In the genomic region with DNA sequence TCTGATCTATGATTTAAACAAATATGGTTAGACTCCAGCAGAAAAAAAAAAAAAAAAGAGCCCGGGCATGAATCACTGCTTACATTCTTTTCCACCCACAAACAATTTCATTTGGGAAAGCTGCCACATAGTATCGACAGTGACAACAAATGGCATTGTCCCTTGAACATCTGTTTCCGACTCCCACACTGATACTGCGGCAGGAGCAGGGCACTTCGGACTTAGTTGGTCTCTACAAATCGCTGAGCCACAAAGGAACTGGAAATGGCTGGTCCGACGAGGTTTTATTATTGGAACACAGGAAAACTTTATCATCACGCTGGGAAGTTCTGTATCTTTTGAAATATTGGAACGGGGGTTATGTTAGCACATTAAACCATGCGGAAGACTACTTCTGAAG, we compare ENCODE assay signal across 8 mouse cellular contexts. TPM values are rescaled to one million over a fixed set of nuclear protein-coding genes. Genes with fewer than 3 reads are reported as not detected.
DNase-seq lines count a peak whose midpoint lies in the region; ATAC-seq lines count a peak whose summit lies in the region.

No protein-coding gene starts in this region.

- H3K27ac ChIP-seq in liver, embryonic 11.5 days (ENCODE audit: low read depth, low read length), result no peak overlapping the region

- WGBS in liver, embryonic 11.5 days, result 46% methylated on average over 11 of the region's 11 CpGs

- H3K4me1 ChIP-seq in liver, embryonic 11.5 days (replicated peaks; ENCODE audit: control insufficient read depth, insufficient read depth, low read length), result no peaks in the 10 kb centered on the region

- no peaks in the 10 kb centered on the region for H3K36me3 ChIP-seq in liver, embryonic 11.5 days (ENCODE audit: control insufficient read depth, insufficient read depth, low read length)

- H3K4me3 ChIP-seq in liver, embryonic 11.5 days (ENCODE audit: low read depth, low read length), result no peak overlapping the region

- H3K9me3 ChIP-seq in liver, embryonic 11.5 days (ENCODE audit: control insufficient read depth, low read length), result no peaks in the 10 kb centered on the region

- H3K9ac ChIP-seq in liver, embryonic 11.5 days (ENCODE audit: low read depth, low read length), result no peak overlapping the region

- ATAC-seq in liver, embryonic 11.5 days (replicated peaks; ENCODE audit: low FRiP score), result peak; percentile 56; the same call in 1 of the 2 replicates
- no peak for ATAC-seq in monocyte, adult 5-6 weeks (replicated peaks; ENCODE audit: insufficient number of reproducible peaks, low FRiP score, low TSS enrichment, poor library complexity, severe bottlenecking)
- no peak for ATAC-seq in erythroid progenitor cell, adult 5-6 weeks (replicated peaks; ENCODE audit: low FRiP score, poor library complexity, severe bottlenecking)

- DNase-seq in liver, embryonic 11.5 days (ENCODE audit: low spot score), result no peak
- DNase-seq in liver, result no peak
- peak; percentile 28 for DNase-seq in fibroblast of lung, adult 2 months (ENCODE audit: low read depth)
- DNase-seq in kidney, postnatal 14 days, result peak; percentile 53
- peak; percentile 48 for DNase-seq in lung, postnatal 36 days
- no peak for DNase-seq in thymus, adult 18-20 months

- H3K4me2 ChIP-seq in liver, embryonic 11.5 days, result no peak overlapping the region

- H3K27me3 ChIP-seq in liver, embryonic 11.5 days (replicated peaks; ENCODE audit: control insufficient read depth, insufficient read depth, low read length), result no peaks in the 10 kb centered on the region

RNA-seq across cellular contexts. Expression of a gene that starts 44.8 kb away (rescaled TPM):
- polyA plus RNA-seq in liver, embryonic 11.5 days (2014; fragmentation: Nextera tagmentation; extraction: Ambion mirVana), result 4.9 and 5.3 TPM in 2 replicates
- not detected in 3 replicates for total RNA-seq in monocyte, adult 5-6 weeks (2017)
- not detected in 2 replicates for total RNA-seq in erythroid progenitor cell, adult 5-6 weeks (2015; ENCODE audit: low replicate concordance)
- not detected in 2 replicates for total RNA-seq in erythroid progenitor cell, adult 5-6 weeks (2017; ENCODE audit: low replicate concordance)

Comparison
In these comparisons a context has a peak if more than half of its experiments do, and no peak if none do; other contexts are left out.
1. DNase-seq: peak in fibroblast of lung, adult 2 months (single experiment), kidney, postnatal 14 days (single experiment) and lung, postnatal 36 days (single experiment); none in liver, embryonic 11.5 days (single experiment), liver (single experiment) and thymus, adult 18-20 months (0 of 2).